Mouse (Mus musculus) urinary bladder, postnatal 10 days (tissue): ENCODE results near the gene Greb1.

ENCODE experiments used
- DNase-seq: peaks from one replicate; pipeline ENCODE4 v3.0.0; 2022; ENCODE audit warnings: low spot score

Gene Greb1

GRCm38 (mm10) chr12:16634075-16634813, 166.4 kb downstream of the Greb1 start:
- no peak for DNase-seq

DNA sequence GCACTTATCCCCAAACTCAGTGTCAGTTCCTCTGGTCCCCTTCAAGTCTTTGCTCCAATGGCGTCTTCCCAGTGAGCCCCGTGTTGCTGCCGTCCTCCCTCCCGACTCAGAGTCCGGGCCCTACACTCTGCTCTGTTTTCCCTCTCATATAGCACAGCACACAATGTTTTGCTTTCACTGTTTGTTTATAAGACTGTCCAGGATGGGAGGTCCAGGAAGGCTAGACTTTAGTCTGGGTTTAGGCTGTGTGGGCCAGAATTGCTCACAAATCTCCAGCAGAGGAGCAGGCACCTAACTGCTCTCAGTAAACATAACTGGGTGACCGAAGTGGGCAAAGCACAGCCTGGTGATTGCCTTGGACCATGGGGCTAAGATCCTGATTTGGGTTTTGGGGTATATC, 167.5 kb downstream of the Greb1 start:
- no peak for DNase-seq

GRCm38 (mm10) chr12:16631423-16631822, 169.3 kb downstream of the Greb1 start:
- no peak for DNase-seq

DNA sequence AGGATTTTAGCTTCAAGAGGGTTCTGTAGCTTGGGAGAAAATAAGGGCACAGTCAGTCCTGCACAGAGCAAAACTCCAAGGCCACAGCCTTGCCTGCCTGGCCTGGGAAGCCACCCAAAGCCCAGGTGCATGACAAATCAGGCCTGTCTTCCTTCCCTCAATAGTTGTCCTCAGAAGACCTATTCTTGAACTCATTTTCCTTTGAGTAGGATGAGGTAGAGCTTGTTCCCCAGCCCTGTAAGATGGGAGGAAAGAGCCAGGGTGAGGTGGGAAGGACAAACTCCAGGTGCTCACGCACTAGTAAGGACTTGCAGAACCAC, 169.9 kb downstream of the Greb1 start:
- DNase-seq, result no peak

GRCm38 (mm10) chr12:16630152-16630865, 170.4 kb downstream of the Greb1 start:
- no peak for DNase-seq
